Mouse (Mus musculus) kidney, adult 2 months (tissue): ENCODE measurements around the gene Cyb5rl. TPM values are rescaled to one million over a fixed set of nuclear protein-coding genes. Genes with fewer than 3 reads are reported as not detected.
"Not testable (repeated sequence)": the region's sequence is repeated elsewhere in the genome, so short reads cannot be mapped to it uniquely, and the experiment has no call there.

Source experiments
- DNase-seq: peaks from one replicate; pipeline ENCODE4 v3.0.0; 2021
- H3K27ac ChIP-seq: fragments of 200-500 bp; 2 replicates; pipeline ENCODE4 v1.5.1; 2012; ENCODE audit warnings: low read depth, low read length, control low read depth, inconsistent platforms; ENCODE audit not compliant: insufficient read depth
- H3K27me3 ChIP-seq: fragments of 200-500 bp; replicated peaks from 2 replicates; pipeline ENCODE4 v1.6.1; 2012; ENCODE audit warnings: mild to moderate bottlenecking, moderate library complexity, low read length, inconsistent platforms; ENCODE audit not compliant: control insufficient read depth, insufficient read depth
- H3K36me3 ChIP-seq: fragments of 200-500 bp; 2 replicates; pipeline ENCODE4 v1.6.1; 2012; ENCODE audit warnings: mild to moderate bottlenecking, moderate library complexity, low read length, inconsistent platforms; ENCODE audit not compliant: control insufficient read depth, insufficient read depth
- H3K4me1 ChIP-seq: fragments of 200-500 bp; 2 replicates; pipeline ENCODE4 v1.6.1; 2011; ENCODE audit warnings: low read length; ENCODE audit not compliant: control insufficient read depth, insufficient read depth
- H3K4me3 ChIP-seq: fragments of 200-500 bp; 2 replicates; pipeline ENCODE4 v1.5.1; 2011; ENCODE audit warnings: mild to moderate bottlenecking, low read depth, low read length, control low read depth; ENCODE audit not compliant: insufficient read depth
- CTCF ChIP-seq: fragments of 200-500 bp; conservative IDR thresholded peaks from 2 replicates; pipeline ENCODE4 v1.5.1; 2011; ENCODE audit warnings: low read depth, mild to moderate bottlenecking, control low read depth, low read length, moderate library complexity, mixed read lengths; ENCODE audit not compliant: insufficient read depth, insufficient read length
- POLR2A ChIP-seq: fragments of 200-500 bp; IDR thresholded peaks from one replicate; pipeline ENCODE4 v1.6.1; 2011; ENCODE audit warnings: low read depth, low read length, control low read depth
- WGBS: fragments of 180-500 bp; shearing (Covaris S2); methylation state at CpG from one replicate; pipeline ENCODE4 v1.1.7; 2018; 5-methylcytosine and 5-hydroxymethylcytosine counted together
- polyA plus RNA-seq: library from polyadenylated mRNA; depleted of rRNA; stranded (reverse); fragments of >200 nt; gene quantifications from 2 replicates; pipeline ENCODE4 v1.2.3, GENCODE M21; 2012

Cyb5rl gene
- polyA plus RNA-seq, 1 experiment: 19.0 TPM

DNA sequence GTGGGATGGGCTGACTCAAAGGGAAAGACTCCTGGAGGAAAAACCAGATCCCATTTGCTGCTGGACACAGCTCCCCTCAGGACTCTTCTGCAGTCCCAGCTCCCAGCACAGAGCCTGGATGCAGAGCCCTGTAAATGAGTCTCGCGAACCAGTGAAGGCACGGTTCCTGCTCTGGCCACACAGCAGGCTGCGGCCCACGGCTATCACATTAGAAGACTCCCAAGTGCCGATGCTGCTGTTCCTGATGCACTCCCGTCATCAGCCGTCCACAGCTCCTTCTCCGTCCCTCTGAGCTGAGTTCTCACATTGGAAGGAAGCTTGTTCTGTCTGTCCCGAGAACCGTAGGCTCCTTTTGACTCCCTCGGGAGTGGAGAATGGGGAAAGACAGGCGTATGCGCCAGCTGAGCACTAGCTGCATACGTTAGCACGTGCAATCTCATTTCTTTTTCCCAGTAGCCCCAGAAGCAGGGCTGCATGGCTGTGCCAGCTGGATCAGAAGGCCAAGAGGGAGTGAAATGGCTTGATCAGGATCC lies 30.1 kb downstream of the Cyb5rl start, which contains the start of gene Cdcp2:
Cdcp2 (plus strand) TSS at position 51 of the 533 bp plus-strand sequence.
- no peaks in the 10 kb centered on the region for H3K27me3 ChIP-seq
- DNase-seq: no peak
- no peaks in the 10 kb centered on the region for H3K36me3 ChIP-seq
- no peak within 1 kb of the TSS for H3K4me3 ChIP-seq
- H3K27ac ChIP-seq: no peak within 1 kb of the TSS
- TF ChIP-seq POLR2A: no peak
- TF ChIP-seq CTCF: no peak
- H3K4me1 ChIP-seq: no peaks in the 10 kb centered on the region
- WGBS: 89% methylated on average over 16 of the region's 16 CpGs

DNA sequence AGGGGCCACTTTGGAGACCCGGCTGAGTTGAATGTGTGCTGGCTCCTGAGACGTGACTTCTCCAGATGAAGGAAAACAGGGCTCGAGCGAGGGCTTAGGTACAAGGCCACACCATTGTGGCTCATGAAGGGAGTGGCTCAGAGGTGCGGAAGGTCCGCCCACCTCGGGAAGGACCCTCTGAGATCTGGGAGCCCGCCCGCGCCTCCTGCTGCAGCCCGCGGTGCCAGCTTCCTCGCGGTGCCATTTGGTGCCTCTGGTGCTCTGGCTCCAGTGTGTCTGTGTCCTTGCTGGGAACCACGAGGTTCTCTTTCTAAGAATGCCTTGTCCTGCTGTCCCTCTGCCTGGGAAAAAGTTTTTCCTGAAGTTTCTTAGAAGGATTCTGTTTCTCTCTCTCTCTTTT lies 31.1 kb downstream of the Cyb5rl start:
- H3K27me3 ChIP-seq: no peaks in the 10 kb centered on the region
- no peak for DNase-seq
- H3K4me1 ChIP-seq: no peaks in the 10 kb centered on the region
- WGBS: 47% methylated on average over 15 of the region's 15 CpGs
- H3K36me3 ChIP-seq: no peaks in the 10 kb centered on the region
- no peak overlapping the region for H3K27ac ChIP-seq
- TF ChIP-seq CTCF (no peak), POLR2A (no peak)
- no peak overlapping the region for H3K4me3 ChIP-seq

DNA sequence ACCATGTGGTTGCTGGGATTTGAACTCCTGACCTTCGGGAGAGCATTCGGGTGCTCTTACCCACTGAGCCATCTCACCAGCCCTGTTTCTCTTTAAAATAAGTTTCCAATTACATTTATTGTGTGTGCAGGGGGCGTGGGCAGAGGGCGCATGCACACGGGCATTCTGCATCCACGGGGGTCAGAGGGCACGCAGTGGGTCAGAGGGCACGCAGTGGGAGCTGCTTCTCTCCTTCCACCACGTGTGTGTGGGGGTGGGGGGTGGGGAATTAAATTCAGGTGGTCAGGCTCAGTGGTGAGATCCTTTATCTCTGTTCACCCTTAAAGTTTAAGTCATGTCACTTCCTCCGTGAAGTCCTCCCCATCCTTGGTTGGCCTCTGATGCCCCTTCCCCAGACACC lies 31.6 kb downstream of the Cyb5rl start:
- TF ChIP-seq CTCF: no peak
- no peak for TF ChIP-seq POLR2A
- Histone ChIP-seq H3K4me3 (no peak overlapping the region), H3K36me3 (no peaks in the 10 kb centered on the region), H3K4me1 (no peaks in the 10 kb centered on the region), H3K27me3 (no peaks in the 10 kb centered on the region), H3K27ac (no peak overlapping the region)
- WGBS: 62% methylated on average over 10 of the region's 10 CpGs
- DNase-seq: no peak

- TF ChIP-seq POLR2A: no peak
- TF ChIP-seq CTCF: no peak
- no peak overlapping the region for H3K4me3 ChIP-seq
- H3K27ac ChIP-seq: no peak overlapping the region
- no peaks in the 10 kb centered on the region for H3K36me3 ChIP-seq
- DNase-seq: no peak
- WGBS: 78% methylated on average over 17 of the region's 17 CpGs
- no peaks in the 10 kb centered on the region for H3K27me3 ChIP-seq
- no peaks in the 10 kb centered on the region for H3K4me1 ChIP-seq
Measured at GRCm38 (mm10) chr4:107098791-107099525, 32.2 kb downstream of the Cyb5rl start.

- Histone ChIP-seq H3K4me1 (no peaks in the 10 kb centered on the region), H3K27ac (no peak overlapping the region), H3K27me3 (no peaks in the 10 kb centered on the region), H3K4me3 (no peak overlapping the region), H3K36me3 (no peaks in the 10 kb centered on the region)
- no peak for DNase-seq
- 61% methylated on average over 8 of the region's 8 CpGs for WGBS
- no peak for TF ChIP-seq POLR2A
- no peak for TF ChIP-seq CTCF
Measured at GRCm38 (mm10) chr4:107102220-107102619, 35.4 kb downstream of the Cyb5rl start.

DNA sequence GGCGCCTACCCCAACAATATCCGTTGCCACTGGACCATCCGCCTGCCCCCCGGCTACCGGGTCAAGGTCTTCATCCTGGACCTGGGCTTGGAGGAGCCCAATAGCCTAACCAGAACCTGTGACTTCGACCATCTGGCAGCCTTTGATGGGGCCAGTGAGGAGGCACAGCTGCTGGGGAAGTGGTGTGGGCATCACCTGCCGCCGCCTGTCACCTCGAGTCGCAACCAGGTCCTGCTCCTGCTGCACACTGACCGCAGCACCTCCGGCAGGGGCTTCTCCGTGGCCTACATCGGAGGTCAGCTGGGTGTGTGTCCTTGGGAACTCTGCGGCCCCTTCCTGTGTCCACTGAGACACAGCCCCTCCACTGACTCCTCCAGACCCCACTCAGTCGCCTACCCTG lies 40.0 kb downstream of the Cyb5rl start:
- TF ChIP-seq CTCF: no peak
- TF ChIP-seq POLR2A: no peak
- DNase-seq: no peak
- Histone ChIP-seq H3K27me3 (no peaks in the 10 kb centered on the region), H3K27ac (no peak overlapping the region), H3K4me3 (no peak overlapping the region), H3K36me3 (no peaks in the 10 kb centered on the region), H3K4me1 (no peaks in the 10 kb centered on the region)
- WGBS: 87% methylated on average over 16 of the region's 16 CpGs

DNA sequence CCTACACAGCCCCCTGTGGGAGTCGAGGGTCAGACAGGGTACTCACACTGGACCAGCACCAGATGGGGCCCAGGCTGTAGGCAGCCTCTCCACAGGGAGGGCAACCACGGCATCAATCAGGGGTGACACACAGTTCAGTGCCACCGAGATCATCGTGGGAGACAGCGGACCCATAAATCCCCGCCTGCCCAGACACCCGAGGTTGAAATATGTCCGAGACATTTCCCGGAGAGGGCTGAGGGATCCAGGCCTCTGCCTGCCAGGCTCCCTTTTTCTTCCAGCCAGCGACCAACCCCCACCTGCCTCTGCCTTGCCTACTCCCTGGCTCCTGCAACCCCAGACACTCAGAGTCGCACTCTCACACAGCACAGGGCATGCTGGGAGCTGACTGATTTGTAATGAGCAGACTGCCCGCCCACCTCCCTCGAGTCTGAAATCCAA lies 41.5 kb downstream of the Cyb5rl start:
- Histone ChIP-seq H3K4me1 (no peaks in the 10 kb centered on the region), H3K36me3 (no peaks in the 10 kb centered on the region), H3K27ac (no peak overlapping the region), H3K4me3 (no peak overlapping the region), H3K27me3 (no peaks in the 10 kb centered on the region)
- TF ChIP-seq CTCF (no peak), POLR2A (no peak)
- 23% methylated on average over 13 of the region's 13 CpGs for WGBS
- no peak for DNase-seq

- not testable (repeated sequence) for DNase-seq, H3K27ac ChIP-seq, H3K36me3 ChIP-seq, H3K27me3 ChIP-seq, H3K4me3 ChIP-seq, H3K4me1 ChIP-seq
- 97% methylated on average over 6 of the region's 6 CpGs for WGBS
Measured at GRCm38 (mm10) chr4:107109181-107109580, 42.4 kb downstream of the Cyb5rl start.
